Mouse (Mus musculus): ENCODE measurements around the gene Tenm4. TPM values are rescaled to one million over a fixed set of nuclear protein-coding genes. Genes with fewer than 3 reads are reported as not detected.

Tenm4 gene
- polyA plus RNA-seq, 1 experiment from 2014 or later: 4.6 TPM

- 65% methylated on average over 7 of the region's 7 CpGs for WGBS
- H3K27ac ChIP-seq (ENCODE audit: low read depth, low read length): no peak overlapping the region
- H3K27me3 ChIP-seq (replicated peaks; ENCODE audit: control insufficient read depth, insufficient read depth, low read length): no peaks in the 10 kb centered on the region
- H3K4me1 ChIP-seq (replicated peaks; ENCODE audit: control insufficient read depth, insufficient read depth, low read length): no peaks in the 10 kb centered on the region
- H3K36me3 ChIP-seq (ENCODE audit: control insufficient read depth, insufficient read depth): no peaks in the 10 kb centered on the region
- no peak overlapping the region for H3K4me2 ChIP-seq (replicated peaks; ENCODE audit: low read depth)
- H3K4me3 ChIP-seq (ENCODE audit: low read depth, low read length): no peak overlapping the region
- no peak for ATAC-seq
- TF ChIP-seq CTCF (IDR thresholded peaks at IDR 0.05; ENCODE audit: low read depth): no peak
- H3K9ac ChIP-seq (ENCODE audit: low read depth, low read length): no peak overlapping the region
- no peaks in the 10 kb centered on the region for H3K9me3 ChIP-seq (ENCODE audit: control insufficient read depth)
Observed at GRCm38 (mm10) chr7:96511018-96511609, 340.1 kb downstream of the Tenm4 start.

- H3K27ac ChIP-seq (ENCODE audit: low read depth, low read length): no peak overlapping the region
- no peaks in the 10 kb centered on the region for H3K36me3 ChIP-seq (ENCODE audit: control insufficient read depth, insufficient read depth)
- 84% methylated on average over 14 of the region's 14 CpGs for WGBS
- H3K4me2 ChIP-seq (replicated peaks; ENCODE audit: low read depth): no peak overlapping the region
- no peaks in the 10 kb centered on the region for H3K4me1 ChIP-seq (replicated peaks; ENCODE audit: control insufficient read depth, insufficient read depth, low read length)
- H3K9me3 ChIP-seq (ENCODE audit: control insufficient read depth): no peaks in the 10 kb centered on the region
- H3K4me3 ChIP-seq (ENCODE audit: low read depth, low read length): no peak overlapping the region
- no peak overlapping the region for H3K9ac ChIP-seq (ENCODE audit: low read depth, low read length)
- no peak for ATAC-seq
- no peak for TF ChIP-seq CTCF (IDR thresholded peaks at IDR 0.05; ENCODE audit: low read depth)
- no peaks in the 10 kb centered on the region for H3K27me3 ChIP-seq (replicated peaks; ENCODE audit: control insufficient read depth, insufficient read depth, low read length)
Observed at GRCm38 (mm10) chr7:96511953-96512511, 341.0 kb downstream of the Tenm4 start.

GRCm38 (mm10) chr7:96519216-96519615 lies 348.2 kb downstream of the Tenm4 start:
- WGBS: 2% methylated on average over 2 of the region's 2 CpGs
- Histone ChIP-seq H3K9me3 (ENCODE audit: control insufficient read depth) (no peaks in the 10 kb centered on the region), H3K27ac (ENCODE audit: low read depth, low read length) (no peak overlapping the region), H3K4me2 (replicated peaks; ENCODE audit: low read depth) (no peak overlapping the region), H3K4me1 (replicated peaks; ENCODE audit: control insufficient read depth, insufficient read depth, low read length) (no peaks in the 10 kb centered on the region), H3K27me3 (replicated peaks; ENCODE audit: control insufficient read depth, insufficient read depth, low read length) (no peaks in the 10 kb centered on the region), H3K36me3 (ENCODE audit: control insufficient read depth, insufficient read depth) (no peaks in the 10 kb centered on the region), H3K4me3 (ENCODE audit: low read depth, low read length) (no peak overlapping the region), H3K9ac (ENCODE audit: low read depth, low read length) (no peak overlapping the region)
- peak; percentile 96 for TF ChIP-seq CTCF (IDR thresholded peaks at IDR 0.05; ENCODE audit: low read depth)
- ATAC-seq: no peak

- H3K9ac ChIP-seq (ENCODE audit: low read depth, low read length): no peak overlapping the region
- WGBS: 61% methylated on average over 7 of the region's 7 CpGs
- H3K4me1 ChIP-seq (replicated peaks; ENCODE audit: control insufficient read depth, insufficient read depth, low read length): no peaks in the 10 kb centered on the region
- no peak for TF ChIP-seq CTCF (IDR thresholded peaks at IDR 0.05; ENCODE audit: low read depth)
- no peak overlapping the region for H3K4me2 ChIP-seq (replicated peaks; ENCODE audit: low read depth)
- H3K36me3 ChIP-seq (ENCODE audit: control insufficient read depth, insufficient read depth): no peaks in the 10 kb centered on the region
- no peak for ATAC-seq
- no peak overlapping the region for H3K27ac ChIP-seq (ENCODE audit: low read depth, low read length)
- no peaks in the 10 kb centered on the region for H3K27me3 ChIP-seq (replicated peaks; ENCODE audit: control insufficient read depth, insufficient read depth, low read length)
- H3K9me3 ChIP-seq (ENCODE audit: control insufficient read depth): no peaks in the 10 kb centered on the region
- no peak overlapping the region for H3K4me3 ChIP-seq (ENCODE audit: low read depth, low read length)
Observed at GRCm38 (mm10) chr7:96521956-96522355, 350.9 kb downstream of the Tenm4 start.

GRCm38 (mm10) chr7:96523673-96524072 lies 352.6 kb downstream of the Tenm4 start:
- WGBS: 53% methylated on average over 2 of the region's 2 CpGs
- H3K9ac ChIP-seq (ENCODE audit: low read depth, low read length): no peak overlapping the region
- H3K27ac ChIP-seq (ENCODE audit: low read depth, low read length): no peak overlapping the region
- H3K4me1 ChIP-seq (replicated peaks; ENCODE audit: control insufficient read depth, insufficient read depth, low read length): no peaks in the 10 kb centered on the region
- H3K9me3 ChIP-seq (ENCODE audit: control insufficient read depth): no peaks in the 10 kb centered on the region
- ATAC-seq: no peak
- no peaks in the 10 kb centered on the region for H3K36me3 ChIP-seq (ENCODE audit: control insufficient read depth, insufficient read depth)
- no peak for TF ChIP-seq CTCF (IDR thresholded peaks at IDR 0.05; ENCODE audit: low read depth)
- no peaks in the 10 kb centered on the region for H3K27me3 ChIP-seq (replicated peaks; ENCODE audit: control insufficient read depth, insufficient read depth, low read length)
- H3K4me2 ChIP-seq (replicated peaks; ENCODE audit: low read depth): no peak overlapping the region
- no peak overlapping the region for H3K4me3 ChIP-seq (ENCODE audit: low read depth, low read length)

- ATAC-seq: no peak
Observed at GRCm38 (mm10) chr7:96524486-96525205, 353.6 kb downstream of the Tenm4 start.

More at GRCm38 (mm10) chr7:96524486-96525205, 353.6 kb downstream of the Tenm4 start:
- H3K27ac ChIP-seq (ENCODE audit: low read depth, low read length): no peak overlapping the region
- no peaks in the 10 kb centered on the region for H3K9me3 ChIP-seq (ENCODE audit: control insufficient read depth)
- no peaks in the 10 kb centered on the region for H3K27me3 ChIP-seq (replicated peaks; ENCODE audit: control insufficient read depth, insufficient read depth, low read length)
- TF ChIP-seq CTCF (IDR thresholded peaks at IDR 0.05; ENCODE audit: low read depth): no peak
- no peaks in the 10 kb centered on the region for H3K4me1 ChIP-seq (replicated peaks; ENCODE audit: control insufficient read depth, insufficient read depth, low read length)
- H3K4me2 ChIP-seq (replicated peaks; ENCODE audit: low read depth): no peak overlapping the region
- 41% methylated on average over 8 of the region's 8 CpGs for WGBS
- no peaks in the 10 kb centered on the region for H3K36me3 ChIP-seq (ENCODE audit: control insufficient read depth, insufficient read depth)
- H3K4me3 ChIP-seq (ENCODE audit: low read depth, low read length): no peak overlapping the region
- H3K9ac ChIP-seq (ENCODE audit: low read depth, low read length): no peak overlapping the region
